Mouse (Mus musculus): ENCODE data around the gene Tmem255a. TPM values are rescaled to one million over a fixed set of nuclear protein-coding genes. Genes with fewer than 3 reads are reported as not detected.

Tmem255a gene
- polyA plus RNA-seq, 1 experiment from 2014 or later: 65.1 TPM

- Histone ChIP-seq H3K9me3 (ENCODE audit: control insufficient read depth, low read length) (no peaks in the 10 kb centered on the region), H3K4me2 (ENCODE audit: low read depth, low read length) (no peak overlapping the region), H3K27ac (ENCODE audit: low read depth, low read length) (no peak overlapping the region), H3K27me3 (ENCODE audit: control insufficient read depth, insufficient read depth, low read length) (no peaks in the 10 kb centered on the region), H3K4me1 (ENCODE audit: control insufficient read depth, insufficient read depth, low read length) (0 out of 2 replicates have a peak, but pooled peaks cover 2% of the 10 kb centered on the region), H3K4me3 (ENCODE audit: low read depth, low read length) (no peak overlapping the region), H3K9ac (replicated peaks; ENCODE audit: low read depth, low read length) (no peak overlapping the region), H3K36me3 (ENCODE audit: control insufficient read depth, insufficient read depth, low read length) (no peaks in the 10 kb centered on the region)
- no peak for ATAC-seq (ENCODE audit: low read depth)
- 54% methylated on average over 2 of the region's 2 CpGs for whole genome bisulfite sequencing
These were observed 34.6 kb downstream of the Tmem255a start for GRCm38 (mm10) chrX:38217676-38217991.

GRCm38 (mm10) chrX:38216986-38217675, 35.1 kb downstream of the Tmem255a start:
- H3K36me3 ChIP-seq (ENCODE audit: control insufficient read depth, insufficient read depth, low read length): no peaks in the 10 kb centered on the region
- ATAC-seq (ENCODE audit: low read depth): peak; percentile 17; the same call in 1 of the 2 replicates
- no peaks in the 10 kb centered on the region for H3K27me3 ChIP-seq (ENCODE audit: control insufficient read depth, insufficient read depth, low read length)
- no peak overlapping the region for H3K4me3 ChIP-seq (ENCODE audit: low read depth, low read length)
- H3K4me1 ChIP-seq (ENCODE audit: control insufficient read depth, insufficient read depth, low read length): 0 out of 2 replicates have a peak, but pooled peaks cover 2% of the 10 kb centered on the region
- 69% methylated on average over 9 of the region's 9 CpGs for WGBS
- no peak overlapping the region for H3K4me2 ChIP-seq (ENCODE audit: low read depth, low read length)
- H3K9ac ChIP-seq (replicated peaks; ENCODE audit: low read depth, low read length): no peak overlapping the region
- no peak overlapping the region for H3K27ac ChIP-seq (ENCODE audit: low read depth, low read length)
- no peaks in the 10 kb centered on the region for H3K9me3 ChIP-seq (ENCODE audit: control insufficient read depth, low read length)

DNA sequence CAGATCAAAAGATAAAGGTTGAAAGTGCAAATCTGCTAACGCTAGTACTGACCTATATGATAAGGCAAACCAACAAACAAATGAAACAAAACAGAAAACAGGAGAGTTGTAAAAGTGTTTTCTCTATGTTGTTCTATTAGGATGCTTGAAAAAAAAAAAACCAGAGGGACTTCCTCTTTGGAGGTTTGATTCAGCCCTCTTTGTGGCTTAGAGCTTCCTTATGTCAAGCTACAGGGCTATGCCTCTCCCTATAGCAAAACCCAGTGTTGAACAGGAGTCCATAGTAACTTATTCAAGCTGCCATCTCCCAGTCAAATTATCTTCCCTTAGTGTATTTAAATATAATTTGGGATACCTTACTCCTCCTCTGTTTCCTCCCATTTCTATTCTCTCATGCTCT, 44.8 kb downstream of the Tmem255a start:
- Histone ChIP-seq H3K27ac (ENCODE audit: low read depth, low read length) (no peak overlapping the region), H3K36me3 (ENCODE audit: control insufficient read depth, insufficient read depth, low read length) (no peaks in the 10 kb centered on the region), H3K9ac (replicated peaks; ENCODE audit: low read depth, low read length) (no peak overlapping the region), H3K4me3 (ENCODE audit: low read depth, low read length) (no peak overlapping the region), H3K4me1 (ENCODE audit: control insufficient read depth, insufficient read depth, low read length) (no peaks in the 10 kb centered on the region), H3K4me2 (ENCODE audit: low read depth, low read length) (no peak overlapping the region), H3K9me3 (ENCODE audit: control insufficient read depth, low read length) (no peaks in the 10 kb centered on the region), H3K27me3 (ENCODE audit: control insufficient read depth, insufficient read depth, low read length) (no peaks in the 10 kb centered on the region)
- no peak for ATAC-seq (ENCODE audit: low read depth)
- 52% methylated on average over 1 of the region's 1 CpGs for WGBS

DNA sequence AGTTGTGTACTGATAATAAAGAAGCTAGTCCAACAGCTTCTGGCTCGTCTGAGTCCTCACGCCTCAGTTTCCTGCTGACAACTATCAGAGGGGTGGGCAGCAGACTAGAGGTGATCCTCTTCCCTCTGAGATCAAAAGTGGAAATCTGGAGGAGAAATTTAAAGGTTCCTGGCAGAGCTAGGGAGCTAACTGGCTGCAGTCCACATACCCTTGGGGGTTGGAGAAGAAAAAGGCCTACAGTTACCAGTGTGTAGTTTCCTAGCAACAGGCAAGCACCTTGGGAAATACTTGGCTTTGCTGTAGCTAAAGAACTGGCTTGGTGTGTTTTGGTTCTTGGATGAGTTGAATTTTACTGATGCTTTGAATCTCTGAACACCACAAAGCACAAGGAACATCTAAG, 50.4 kb downstream of the Tmem255a start:
- peak; percentile 38; the same call in 1 of the 2 replicates for ATAC-seq (ENCODE audit: low read depth)
- no peaks in the 10 kb centered on the region for H3K27me3 ChIP-seq (ENCODE audit: control insufficient read depth, insufficient read depth, low read length)
- no peaks in the 10 kb centered on the region for H3K4me1 ChIP-seq (ENCODE audit: control insufficient read depth, insufficient read depth, low read length)
- H3K9ac ChIP-seq (replicated peaks; ENCODE audit: low read depth, low read length): no peak overlapping the region
- no peak overlapping the region for H3K4me3 ChIP-seq (ENCODE audit: low read depth, low read length)
- WGBS: 62% methylated on average over 2 of the region's 2 CpGs
- no peaks in the 10 kb centered on the region for H3K36me3 ChIP-seq (ENCODE audit: control insufficient read depth, insufficient read depth, low read length)
- H3K9me3 ChIP-seq (ENCODE audit: control insufficient read depth, low read length): no peaks in the 10 kb centered on the region
- H3K27ac ChIP-seq (ENCODE audit: low read depth, low read length): no peak overlapping the region
- no peak overlapping the region for H3K4me2 ChIP-seq (ENCODE audit: low read depth, low read length)

DNA sequence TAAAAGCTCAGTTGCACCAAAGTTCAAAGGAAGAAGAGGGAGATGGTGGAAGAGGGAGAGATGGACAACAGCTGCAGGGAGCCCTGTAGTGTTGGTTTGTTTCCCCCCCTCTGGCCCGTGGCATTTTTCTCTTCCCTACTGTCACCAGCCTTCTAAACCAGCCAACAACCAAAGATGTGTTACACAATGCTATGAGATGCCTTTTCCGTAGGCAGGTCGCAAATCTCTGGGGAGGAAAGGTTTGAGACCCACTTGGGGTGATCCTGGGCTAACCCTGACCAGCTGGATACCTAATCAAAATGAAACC, 61.8 kb downstream of the Tmem255a start:
- Histone ChIP-seq H3K9ac (replicated peaks; ENCODE audit: low read depth, low read length) (peak overlapping the region; percentile 80), H3K4me3 (ENCODE audit: low read depth, low read length) (peak overlapping the region; percentile 63), H3K36me3 (ENCODE audit: control insufficient read depth, insufficient read depth, low read length) (no peaks in the 10 kb centered on the region), H3K9me3 (ENCODE audit: control insufficient read depth, low read length) (no peaks in the 10 kb centered on the region), H3K4me2 (ENCODE audit: low read depth, low read length) (peak overlapping the region; percentile 65), H3K4me1 (ENCODE audit: control insufficient read depth, insufficient read depth, low read length) (0 out of 2 replicates have a peak, but pooled peaks cover 3% of the 10 kb centered on the region), H3K27me3 (ENCODE audit: control insufficient read depth, insufficient read depth, low read length) (no peaks in the 10 kb centered on the region), H3K27ac (ENCODE audit: low read depth, low read length) (no peak overlapping the region; the same call in 1 of the 2 replicates)
- ATAC-seq (ENCODE audit: low read depth): 0 out of 2 replicates have a peak, but pooled peaks have one; percentile 2
- 25% methylated on average over 3 of the region's 3 CpGs for WGBS

- ATAC-seq (ENCODE audit: low read depth): peak; percentile 98
- Histone ChIP-seq H3K9ac (replicated peaks; ENCODE audit: low read depth, low read length) (peak within 1 kb of the TSS; percentile 80), H3K4me1 (ENCODE audit: control insufficient read depth, insufficient read depth, low read length) (0 out of 2 replicates have a peak, but pooled peaks cover 3% of the 10 kb centered on the region), H3K27me3 (ENCODE audit: control insufficient read depth, insufficient read depth, low read length) (no peaks in the 10 kb centered on the region), H3K4me3 (ENCODE audit: low read depth, low read length) (peak within 1 kb of the TSS; percentile 63), H3K36me3 (ENCODE audit: control insufficient read depth, insufficient read depth, low read length) (no peaks in the 10 kb centered on the region), H3K27ac (ENCODE audit: low read depth, low read length) (peak within 1 kb of the TSS; percentile 80), H3K9me3 (ENCODE audit: control insufficient read depth, low read length) (no peaks in the 10 kb centered on the region), H3K4me2 (ENCODE audit: low read depth, low read length) (peak within 1 kb of the TSS; percentile 65)
- 28% methylated on average over 54 of the region's 72 CpGs for WGBS
These were observed 62.4 kb downstream of the Tmem255a start, which contains the start of gene Zbtb33 for GRCm38 (mm10) chrX:38189552-38190457. Zbtb33 (plus strand) TSS chrX:38189793.

DNA sequence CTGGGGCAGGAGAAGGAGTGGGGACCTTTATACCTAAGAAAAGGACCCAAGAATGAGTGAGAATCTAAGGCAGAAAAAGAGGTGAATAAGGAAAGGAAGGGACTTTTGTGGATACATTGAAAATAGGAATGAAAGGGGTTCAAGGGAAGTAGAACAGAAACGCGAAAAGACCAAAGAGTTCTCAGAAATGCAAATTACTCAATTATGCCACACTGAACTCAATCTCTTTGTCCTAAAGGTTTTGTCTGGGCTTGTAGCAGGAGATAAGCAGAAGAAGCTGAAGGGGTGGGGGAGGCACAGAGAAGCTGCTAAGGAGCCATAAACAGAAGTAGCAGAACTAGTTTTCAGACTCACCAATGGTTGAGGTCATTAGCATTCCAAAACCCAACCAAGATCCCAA, 66.7 kb downstream of the Tmem255a start:
- H3K4me1 ChIP-seq (ENCODE audit: control insufficient read depth, insufficient read depth, low read length): no peaks in the 10 kb centered on the region
- no peak overlapping the region for H3K4me3 ChIP-seq (ENCODE audit: low read depth, low read length)
- no peak for ATAC-seq (ENCODE audit: low read depth)
- no peak overlapping the region for H3K27ac ChIP-seq (ENCODE audit: low read depth, low read length)
- H3K9me3 ChIP-seq (ENCODE audit: control insufficient read depth, low read length): no peaks in the 10 kb centered on the region
- H3K27me3 ChIP-seq (ENCODE audit: control insufficient read depth, insufficient read depth, low read length): no peaks in the 10 kb centered on the region
- WGBS: 40% methylated on average over 2 of the region's 2 CpGs
- no peak overlapping the region for H3K4me2 ChIP-seq (ENCODE audit: low read depth, low read length)
- H3K36me3 ChIP-seq (ENCODE audit: control insufficient read depth, insufficient read depth, low read length): no peaks in the 10 kb centered on the region
- H3K9ac ChIP-seq (replicated peaks; ENCODE audit: low read depth, low read length): no peak overlapping the region

GRCm38 (mm10) chrX:38181608-38182258, 70.5 kb downstream of the Tmem255a start:
- H3K27ac ChIP-seq (ENCODE audit: low read depth, low read length): no peak overlapping the region
- H3K4me1 ChIP-seq (ENCODE audit: control insufficient read depth, insufficient read depth, low read length): no peaks in the 10 kb centered on the region
- 14% methylated on average over 7 of the region's 15 CpGs for WGBS
- no peaks in the 10 kb centered on the region for H3K36me3 ChIP-seq (ENCODE audit: control insufficient read depth, insufficient read depth, low read length)
- no peaks in the 10 kb centered on the region for H3K27me3 ChIP-seq (ENCODE audit: control insufficient read depth, insufficient read depth, low read length)
- no peak overlapping the region for H3K4me3 ChIP-seq (ENCODE audit: low read depth, low read length)
- peak; percentile 70 for ATAC-seq (ENCODE audit: low read depth)
- H3K4me2 ChIP-seq (ENCODE audit: low read depth, low read length): peak overlapping the region; percentile 57; the same call in 1 of the 2 replicates
- H3K9me3 ChIP-seq (ENCODE audit: control insufficient read depth, low read length): peaks cover 3% of the 10 kb centered on the region; the same call in 1 of the 2 replicates
- H3K9ac ChIP-seq (replicated peaks; ENCODE audit: low read depth, low read length): no peak overlapping the region

Data from neural tube, embryonic 14.5 days (tissue).